Mouse (Mus musculus): Measurements from ENCODE around the gene Pptc7. TPM values are rescaled to one million over a fixed set of nuclear protein-coding genes. Genes with fewer than 3 reads are reported as not detected.
A peak's percentile ranks its signal among the peaks of the same experiment; 100 is the strongest.

Gene Pptc7
- polyA plus RNA-seq, 1 experiment: 27.9 TPM

DNA sequence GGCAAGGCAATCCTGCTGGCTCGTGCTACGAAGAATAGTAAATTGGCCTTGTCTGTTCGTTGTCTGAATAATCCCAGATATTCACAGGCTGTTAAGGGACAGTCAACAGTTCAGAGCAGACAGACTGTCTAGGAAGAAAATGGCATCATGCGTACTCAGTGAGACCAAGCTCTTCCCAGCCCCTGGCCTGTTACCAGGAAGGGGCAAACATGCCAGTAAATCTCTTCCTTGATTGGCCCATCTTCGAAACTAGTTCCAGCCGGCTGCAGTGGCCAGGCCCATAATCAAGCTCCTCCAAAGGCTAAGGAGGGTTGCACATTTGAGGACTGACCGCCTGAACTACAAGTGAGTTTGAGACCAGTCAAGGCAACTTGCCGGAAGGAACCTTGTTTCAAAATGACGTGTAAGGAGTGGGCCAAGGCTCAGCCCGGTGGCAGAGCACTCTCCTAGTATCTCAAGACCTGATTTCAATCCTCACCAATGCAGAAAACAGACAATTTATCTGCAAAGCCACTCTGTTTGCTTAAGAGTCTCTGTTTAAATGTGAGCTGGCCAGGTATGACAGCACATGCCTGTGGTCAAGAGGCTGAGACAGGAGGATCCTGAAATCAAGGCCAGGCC, 37.5 kb upstream of the Pptc7 start:
- 0 out of 2 replicates have a peak overlapping the region, but pooled peaks have one; percentile 54 for H3K27ac ChIP-seq (ENCODE audit: insufficient read depth, low read length)
- H3K4me3 ChIP-seq (ENCODE audit: insufficient read depth, low read length): no peak overlapping the region

DNA sequence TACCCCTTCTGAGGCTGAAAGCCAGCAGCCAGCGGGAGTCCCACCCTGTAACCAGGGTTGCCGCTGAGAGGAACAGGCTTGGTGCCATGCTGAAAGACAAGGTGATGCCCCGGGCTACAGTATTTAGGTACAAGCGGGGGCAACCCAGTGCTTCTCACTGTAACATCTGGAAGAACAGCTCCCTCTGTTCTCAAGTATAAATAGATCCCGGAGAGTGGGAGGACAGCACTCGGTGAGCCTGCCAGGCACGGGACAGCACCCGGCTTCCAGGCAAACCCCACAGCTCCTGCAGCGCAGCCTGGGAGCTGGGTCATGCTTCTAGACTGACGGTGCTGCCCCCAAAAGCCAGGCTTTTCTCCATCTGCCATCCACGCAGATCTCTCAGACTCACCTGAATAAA, 36.6 kb upstream of the Pptc7 start:
- Histone ChIP-seq H3K4me1 (ENCODE audit: control insufficient read depth, insufficient read depth, low read length) (peaks cover 9% of the 10 kb centered on the region; the same call in 1 of the 2 replicates), H3K27ac (ENCODE audit: insufficient read depth, low read length) (peak overlapping the region; percentile 54; the same call in 1 of the 2 replicates), H3K4me3 (ENCODE audit: insufficient read depth, low read length) (no peak overlapping the region)
- TF ChIP-seq CTCF (IDR thresholded peaks at IDR 0.05; ENCODE audit: extremely low read depth, insufficient read depth, low read length): no peak
- no peak for TF ChIP-seq POLR2A (IDR thresholded peaks at IDR 0.05; ENCODE audit: extremely low read depth, insufficient read depth, low read length)

More for the DNA sequence above, 37.5 kb upstream of the Pptc7 start:
- H3K4me1 ChIP-seq (ENCODE audit: control insufficient read depth, insufficient read depth, low read length): peaks cover 9% of the 10 kb centered on the region; the same call in 1 of the 2 replicates
- TF ChIP-seq POLR2A (IDR thresholded peaks at IDR 0.05; ENCODE audit: extremely low read depth, insufficient read depth, low read length) (no peak), CTCF (IDR thresholded peaks at IDR 0.05; ENCODE audit: extremely low read depth, insufficient read depth, low read length) (no peak)

DNA sequence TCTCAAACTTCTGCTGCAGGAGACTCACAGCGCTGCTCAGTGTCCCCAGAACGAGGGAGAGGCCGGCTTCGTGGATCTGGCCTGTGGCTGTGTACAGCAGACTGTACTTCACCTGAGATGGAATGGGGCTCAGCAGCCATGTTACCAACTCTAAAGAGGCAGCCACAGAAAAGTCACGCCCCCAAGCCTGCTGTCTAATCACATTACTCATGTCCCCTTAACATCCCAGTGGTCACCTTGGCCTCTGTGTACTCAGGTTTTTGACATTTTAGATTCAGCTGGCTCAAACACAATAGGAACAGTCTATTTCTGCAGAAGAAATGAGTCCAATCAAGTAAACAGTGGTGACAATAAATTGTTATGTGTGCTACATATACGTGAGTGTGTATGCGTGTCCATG, 36.2 kb upstream of the Pptc7 start:
- H3K4me3 ChIP-seq (ENCODE audit: insufficient read depth, low read length): no peak overlapping the region
- H3K4me1 ChIP-seq (ENCODE audit: control insufficient read depth, insufficient read depth, low read length): peaks cover 9% of the 10 kb centered on the region; the same call in 1 of the 2 replicates
- H3K27ac ChIP-seq (ENCODE audit: insufficient read depth, low read length): peak overlapping the region; percentile 13; the same call in 1 of the 2 replicates
- TF ChIP-seq POLR2A (IDR thresholded peaks at IDR 0.05; ENCODE audit: extremely low read depth, insufficient read depth, low read length) (no peak), CTCF (IDR thresholded peaks at IDR 0.05; ENCODE audit: extremely low read depth, insufficient read depth, low read length) (no peak)

DNA sequence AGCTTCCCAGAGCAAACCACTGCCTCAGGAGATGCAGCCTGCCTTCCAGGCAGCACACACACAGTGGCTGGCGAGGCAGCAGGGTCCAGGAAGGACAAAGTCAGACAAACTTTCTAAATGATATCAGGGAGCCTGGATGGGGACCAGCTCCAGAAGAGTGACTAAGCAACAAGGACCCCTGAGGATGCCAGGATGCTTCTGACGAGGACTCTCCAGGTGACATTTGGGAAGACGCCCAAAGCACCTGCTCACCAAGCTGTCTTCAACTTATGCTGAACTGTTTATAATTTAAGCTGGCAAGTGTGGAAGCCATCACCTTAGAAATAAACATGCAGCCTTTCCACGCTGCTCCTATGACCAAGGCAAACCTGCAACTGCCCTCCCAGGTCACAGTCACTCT, 34.9 kb upstream of the Pptc7 start:
- H3K4me1 ChIP-seq (ENCODE audit: control insufficient read depth, insufficient read depth, low read length): peaks cover 9% of the 10 kb centered on the region; the same call in 1 of the 2 replicates
- no peak overlapping the region for H3K4me3 ChIP-seq (ENCODE audit: insufficient read depth, low read length)
- no peak for TF ChIP-seq POLR2A (IDR thresholded peaks at IDR 0.05; ENCODE audit: extremely low read depth, insufficient read depth, low read length)
- TF ChIP-seq CTCF (IDR thresholded peaks at IDR 0.05; ENCODE audit: extremely low read depth, insufficient read depth, low read length): no peak
- no peak overlapping the region for H3K27ac ChIP-seq (ENCODE audit: insufficient read depth, low read length)

DNA sequence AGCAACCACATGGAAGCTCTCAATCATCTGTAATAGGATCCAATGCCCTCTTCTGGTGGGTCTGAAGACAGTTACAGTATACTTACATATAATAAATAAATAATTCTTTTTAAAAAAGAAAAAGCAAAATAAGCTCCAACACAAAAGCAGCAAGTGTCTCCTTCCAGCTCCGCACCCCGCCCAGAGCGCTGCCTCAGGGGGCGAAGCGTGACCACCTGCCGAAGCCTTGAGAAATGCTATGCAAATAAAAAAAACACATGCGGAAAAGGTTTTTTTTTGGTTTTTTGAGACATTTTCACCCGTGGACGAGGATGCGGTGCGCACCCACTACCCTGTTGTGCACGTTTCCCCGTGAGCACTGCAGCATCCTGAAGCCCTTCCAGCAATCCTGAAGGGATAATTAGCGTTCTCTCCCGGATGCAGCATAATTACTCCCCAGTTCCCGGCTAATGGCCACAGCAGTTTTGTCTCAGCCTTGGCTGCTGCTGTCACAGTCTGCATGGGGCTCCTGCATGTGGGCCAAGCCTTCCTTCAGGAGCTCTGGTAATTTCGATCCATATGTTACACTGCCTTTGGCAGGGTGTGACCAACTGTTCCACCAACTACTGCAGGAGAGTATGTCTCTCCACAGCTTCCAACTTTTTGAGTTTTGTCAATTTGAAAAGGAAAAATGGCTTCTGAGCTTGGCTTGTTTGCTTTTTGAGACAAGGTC, 32.1 kb upstream of the Pptc7 start:
- TF ChIP-seq CTCF (IDR thresholded peaks at IDR 0.05; ENCODE audit: extremely low read depth, insufficient read depth, low read length): no peak
- no peak for TF ChIP-seq POLR2A (IDR thresholded peaks at IDR 0.05; ENCODE audit: extremely low read depth, insufficient read depth, low read length)
- H3K4me3 ChIP-seq (ENCODE audit: insufficient read depth, low read length): no peak overlapping the region
- peaks cover 8% of the 10 kb centered on the region; the same call in 1 of the 2 replicates for H3K4me1 ChIP-seq (ENCODE audit: control insufficient read depth, insufficient read depth, low read length)
- H3K27ac ChIP-seq (ENCODE audit: insufficient read depth, low read length): no peak overlapping the region

DNA sequence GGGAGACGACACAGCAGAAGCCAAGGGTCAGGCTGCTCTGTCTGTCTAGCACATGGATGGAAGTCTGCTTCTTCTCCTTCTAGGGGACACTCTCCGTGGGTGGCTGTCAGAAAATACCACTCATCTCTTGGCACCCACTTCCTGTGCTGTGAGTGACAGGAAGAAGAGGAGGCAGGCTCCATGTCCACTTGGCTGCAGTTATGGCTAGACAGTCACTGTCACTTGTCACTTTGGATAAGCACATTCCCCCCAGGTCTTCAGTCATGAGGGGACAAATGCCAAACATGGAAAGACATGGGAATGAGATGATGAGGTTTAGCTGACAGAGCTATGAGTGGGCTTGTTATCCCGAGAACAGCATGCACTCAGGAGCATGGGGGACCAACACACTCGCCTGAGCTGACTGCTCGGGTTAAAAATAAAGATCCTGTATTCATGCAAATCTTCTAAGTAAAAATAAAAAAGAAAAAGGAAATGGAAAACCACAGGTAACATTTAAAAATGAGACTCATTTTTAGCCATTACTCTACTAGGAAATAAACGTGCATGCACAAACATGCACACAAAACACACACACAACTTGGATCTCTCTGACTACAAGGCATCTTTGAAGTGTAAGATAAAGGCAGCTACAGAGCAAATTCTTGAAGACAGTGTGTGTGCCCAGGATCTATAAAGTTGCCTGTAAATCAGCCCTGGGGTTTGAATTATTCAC, 26.0 kb upstream of the Pptc7 start:
- TF ChIP-seq POLR2A (IDR thresholded peaks at IDR 0.05; ENCODE audit: extremely low read depth, insufficient read depth, low read length): no peak
- TF ChIP-seq CTCF (IDR thresholded peaks at IDR 0.05; ENCODE audit: extremely low read depth, insufficient read depth, low read length): no peak
- Histone ChIP-seq H3K27ac (ENCODE audit: insufficient read depth, low read length) (no peak overlapping the region), H3K4me1 (ENCODE audit: control insufficient read depth, insufficient read depth, low read length) (no peaks in the 10 kb centered on the region), H3K4me3 (ENCODE audit: insufficient read depth, low read length) (no peak overlapping the region)

DNA sequence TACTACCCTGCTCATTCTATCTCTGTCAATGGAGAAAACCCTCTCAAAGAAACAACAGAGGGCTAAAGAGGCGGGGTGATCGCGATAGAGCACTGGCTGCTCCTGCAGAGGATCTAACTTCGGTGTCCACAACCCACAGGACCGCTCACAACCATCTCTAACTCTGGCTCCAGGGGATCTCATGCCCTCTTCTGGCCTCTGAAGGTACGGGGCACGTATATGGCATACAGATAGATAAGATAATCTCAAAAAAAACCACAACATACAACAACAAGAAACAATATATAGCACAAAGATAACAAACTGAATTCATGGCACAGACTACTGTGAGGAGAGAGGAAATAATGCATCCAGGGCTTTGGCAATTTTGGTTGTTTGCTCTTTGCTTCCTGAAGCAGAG, 22.1 kb upstream of the Pptc7 start:
- no peak for TF ChIP-seq CTCF (IDR thresholded peaks at IDR 0.05; ENCODE audit: extremely low read depth, insufficient read depth, low read length)
- TF ChIP-seq POLR2A (IDR thresholded peaks at IDR 0.05; ENCODE audit: extremely low read depth, insufficient read depth, low read length): no peak
- H3K4me1 ChIP-seq (ENCODE audit: control insufficient read depth, insufficient read depth, low read length): no peaks in the 10 kb centered on the region; the same call in 1 of the 2 replicates
- no peak overlapping the region for H3K27ac ChIP-seq (ENCODE audit: insufficient read depth, low read length)
- H3K4me3 ChIP-seq (ENCODE audit: insufficient read depth, low read length): no peak overlapping the region

DNA sequence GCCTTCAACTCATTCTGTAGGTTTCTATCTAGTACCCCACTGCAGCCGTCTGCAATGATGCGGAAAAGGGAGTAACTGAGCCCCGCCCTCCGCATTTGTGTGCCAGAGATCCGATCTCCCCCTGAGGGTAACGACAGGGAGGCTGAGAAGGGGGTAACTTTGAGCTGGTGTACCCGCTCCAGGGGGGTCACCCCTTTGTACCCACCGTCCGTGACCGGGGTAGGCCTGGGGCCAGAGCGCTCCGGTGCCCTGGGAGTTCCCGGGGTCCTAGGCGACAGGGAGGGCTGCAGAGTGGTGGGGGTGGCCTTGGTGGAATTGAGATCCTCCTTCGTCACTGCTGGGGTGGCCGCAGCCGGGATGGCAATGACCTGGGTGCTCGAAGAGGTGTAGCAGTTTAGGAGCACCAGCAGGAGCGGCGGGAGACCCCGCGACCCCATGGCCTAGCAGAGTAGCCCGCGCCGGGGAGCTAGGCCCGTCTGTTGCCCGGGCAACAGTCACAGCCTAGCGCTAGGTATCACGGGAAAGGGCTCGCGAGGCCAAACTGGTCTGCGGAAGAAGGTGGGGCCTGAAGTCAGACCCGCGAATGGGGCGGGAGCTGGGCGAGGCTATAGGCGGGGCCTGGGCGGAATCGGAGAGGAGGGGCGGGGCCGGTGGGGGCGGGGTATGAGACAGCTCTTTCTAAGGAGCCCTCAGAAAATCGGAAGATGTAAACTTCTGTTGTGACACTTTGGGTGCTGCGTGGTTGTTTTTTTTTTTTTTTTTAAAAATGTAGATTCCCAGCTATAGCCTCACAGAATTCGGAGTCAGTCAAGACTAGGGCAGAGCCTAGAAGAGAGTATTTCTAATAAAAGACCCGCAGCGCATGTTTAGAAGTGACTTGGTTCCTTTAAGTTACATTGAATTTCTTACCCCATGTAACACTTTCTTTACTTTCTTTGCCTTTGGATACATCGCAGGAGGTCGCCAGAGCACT, 19.9 kb upstream of the Pptc7 start, which contains the start of gene Tctn1:
Tctn1 (minus strand) TSS at position 528 of the 973 bp plus-strand sequence.
- no peak within 1 kb of the TSS for H3K27ac ChIP-seq (ENCODE audit: insufficient read depth, low read length)

More for the DNA sequence above, 19.9 kb upstream of the Pptc7 start, which contains the start of gene Tctn1:
- H3K4me3 ChIP-seq (ENCODE audit: insufficient read depth, low read length): peak within 1 kb of the TSS; percentile 77
- H3K4me1 ChIP-seq (ENCODE audit: control insufficient read depth, insufficient read depth, low read length): no peaks in the 10 kb centered on the region; the same call in 1 of the 2 replicates
- TF ChIP-seq CTCF (IDR thresholded peaks at IDR 0.05; ENCODE audit: extremely low read depth, insufficient read depth, low read length) (no peak), POLR2A (IDR thresholded peaks at IDR 0.05; ENCODE audit: extremely low read depth, insufficient read depth, low read length) (peak; percentile 35; the same call in 1 of the 2 replicates)

Data from cortical plate, adult 2 months (tissue).